Mouse (Mus musculus) ovary, postnatal 14 days (tissue): ENCODE measurements at regions not wholly inside any gene's neighbourhood (a gene's known extent, or its start where the extent isn't known, plus 50 kb on each side); places are given as distances from the start of the nearest gene placed in this dataset.

Experiments
- DNase-seq: peaks from one replicate; pipeline ENCODE4 v3.0.0; 2022; ENCODE audit warnings: low spot score

- DNase-seq: no peak
These were observed 516.1 kb downstream of the Gja1 start for GRCm38 (mm10) chr10:56893210-56893705.

DNA sequence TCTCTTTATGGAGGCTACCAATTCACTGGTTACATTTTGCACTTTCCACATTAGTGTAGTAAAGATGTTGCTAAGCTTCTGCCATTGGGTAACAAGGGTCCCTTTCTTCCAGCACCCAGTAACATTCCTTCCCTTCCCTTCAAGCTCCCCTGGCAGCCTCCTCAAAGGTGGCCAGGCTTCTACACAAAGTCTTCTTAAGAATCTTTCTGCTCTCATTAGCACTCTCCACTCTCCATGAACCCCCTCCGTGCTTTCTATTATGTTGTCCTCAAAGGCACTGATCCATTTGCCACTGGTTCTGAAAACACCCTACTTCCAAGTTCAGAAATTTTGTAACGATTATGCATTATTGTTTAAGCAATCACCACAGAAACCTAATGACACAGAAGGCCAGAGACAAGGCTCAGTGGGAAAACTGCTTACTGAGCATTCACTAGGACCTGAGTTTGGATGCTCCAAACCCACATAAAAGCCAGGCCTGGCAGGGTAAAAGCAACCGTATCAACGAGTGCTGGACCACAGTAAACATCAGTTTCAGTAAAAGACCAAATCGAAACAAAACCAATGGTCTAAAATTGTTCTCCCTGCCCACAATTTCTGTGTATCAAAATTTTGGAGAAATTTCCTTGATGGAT, 522.6 kb downstream of the Gja1 start:
- no peak for DNase-seq

DNA sequence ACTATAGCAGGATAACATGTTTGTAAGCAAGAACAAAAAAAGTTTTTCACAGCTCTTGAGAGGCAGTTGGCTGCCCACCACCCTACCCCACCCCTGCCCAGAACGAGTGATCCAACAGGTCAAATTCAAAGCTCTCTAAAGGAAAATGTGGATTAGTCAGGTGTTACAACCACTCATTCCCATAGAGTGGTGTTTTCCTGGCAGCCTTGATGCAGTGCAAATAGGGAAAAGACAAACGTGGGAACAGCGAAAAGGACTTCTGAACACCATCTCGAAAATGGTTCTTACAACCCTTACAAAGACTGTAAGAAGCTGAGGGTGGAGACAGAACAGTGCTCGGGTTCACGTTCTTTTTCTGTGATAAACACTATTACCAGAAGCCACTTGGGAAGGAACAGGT, 523.8 kb downstream of the Gja1 start:
- DNase-seq: no peak

- DNase-seq: no peak
These were observed 535.6 kb downstream of the Gja1 start for GRCm38 (mm10) chr10:56912711-56913110.

DNA sequence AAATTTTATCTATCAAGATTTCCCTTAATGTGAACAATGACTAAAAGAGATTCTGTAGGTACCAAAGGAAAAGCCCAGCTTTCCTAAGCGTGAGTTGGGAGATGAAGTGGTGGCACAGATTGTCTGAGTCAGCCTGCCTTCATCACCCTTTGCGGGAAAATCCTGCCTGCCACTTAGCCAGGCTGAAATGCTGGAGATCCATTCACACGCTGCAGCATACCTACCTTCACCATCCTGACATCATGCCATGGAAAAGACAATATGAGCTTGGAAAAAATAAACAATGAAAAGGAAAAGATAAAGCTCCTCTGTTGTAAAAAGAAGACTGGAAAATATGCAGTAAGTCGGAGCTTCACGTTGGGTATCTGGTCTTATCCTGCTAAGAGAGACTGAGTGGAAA, 537.0 kb downstream of the Gja1 start:
- no peak for DNase-seq

DNA sequence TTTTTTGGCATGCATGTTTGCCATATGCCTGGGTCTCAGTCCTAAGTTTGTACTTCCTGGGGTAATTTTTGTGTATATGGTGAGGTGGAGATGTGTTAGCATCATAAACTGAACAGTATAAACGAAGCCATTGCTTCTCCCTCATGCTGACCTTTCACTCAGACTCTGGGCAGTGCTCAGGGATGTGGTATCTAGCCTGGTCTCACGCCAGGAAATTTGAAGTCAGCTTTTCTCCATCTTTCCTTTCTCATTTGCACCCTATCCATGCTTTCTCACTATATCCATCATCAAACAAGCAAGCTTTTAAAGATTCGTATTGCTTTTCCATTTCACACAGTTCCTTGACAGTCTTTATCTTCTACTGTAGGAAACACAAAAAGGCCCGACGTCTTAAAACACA, 541.3 kb downstream of the Gja1 start:
- DNase-seq: no peak

- DNase-seq: peak; percentile 16
These were observed 543.9 kb downstream of the Gja1 start for GRCm38 (mm10) chr10:56920711-56921672.

GRCm38 (mm10) chr10:56935174-56935573, 551.0 kb upstream of the Hsf2 start:
- no peak for DNase-seq

GRCm38 (mm10) chr10:56941972-56942371, 544.2 kb upstream of the Hsf2 start:
- no peak for DNase-seq

- no peak for DNase-seq
These were observed 541.6 kb upstream of the Hsf2 start for GRCm38 (mm10) chr10:56944434-56945145.

DNA sequence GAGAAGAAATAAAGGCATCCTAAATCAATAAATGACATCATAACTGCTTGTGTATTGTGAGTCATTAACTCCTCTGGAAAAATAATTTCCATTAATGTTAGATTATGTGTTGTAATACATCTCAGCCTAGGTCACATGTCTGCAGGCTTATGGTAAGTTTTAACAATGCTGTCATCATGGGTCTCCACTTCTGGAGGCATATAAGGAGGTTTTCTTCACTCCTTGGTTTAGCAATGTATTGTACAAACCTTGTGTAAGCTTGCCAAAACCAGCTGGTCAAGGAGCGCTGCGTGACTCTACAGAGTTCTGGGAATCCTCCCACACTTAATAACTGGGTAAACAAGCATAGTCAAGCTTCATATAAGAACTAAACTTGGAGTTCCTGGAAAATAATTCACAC, 529.5 kb upstream of the Hsf2 start:
- no peak for DNase-seq

DNA sequence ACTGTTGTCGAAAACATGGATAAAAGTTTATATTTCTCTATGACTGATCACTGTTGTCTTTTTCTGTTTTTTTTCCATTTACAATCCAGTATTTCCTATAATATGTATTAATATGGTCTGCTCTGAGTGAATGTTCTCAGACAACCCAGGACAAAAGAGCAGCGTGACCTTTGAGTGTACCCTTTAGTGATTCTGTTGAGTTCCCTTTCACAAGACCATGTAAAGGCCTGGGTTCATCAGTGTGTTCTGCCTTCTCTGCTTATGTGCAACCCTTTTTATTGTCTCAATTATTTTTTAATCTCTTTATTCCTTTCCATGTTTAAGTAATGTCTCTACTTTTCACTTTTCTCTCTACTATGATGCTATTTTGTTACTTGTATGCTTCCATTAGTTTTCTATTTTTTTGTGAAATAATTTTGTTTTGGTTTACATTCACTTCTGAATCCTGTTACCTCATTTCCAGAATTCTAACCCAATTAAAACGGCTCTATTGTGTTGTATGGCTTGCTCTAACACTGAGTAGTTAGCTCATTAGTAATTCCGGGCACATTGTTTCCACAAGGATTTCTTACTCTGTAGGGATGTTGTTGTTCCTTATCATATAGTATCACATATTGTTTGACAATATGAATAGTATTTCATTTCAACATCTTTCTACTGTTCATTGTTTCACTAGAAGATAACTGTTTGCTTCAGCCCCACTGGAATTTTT, 523.9 kb upstream of the Hsf2 start:
- DNase-seq: no peak

DNA sequence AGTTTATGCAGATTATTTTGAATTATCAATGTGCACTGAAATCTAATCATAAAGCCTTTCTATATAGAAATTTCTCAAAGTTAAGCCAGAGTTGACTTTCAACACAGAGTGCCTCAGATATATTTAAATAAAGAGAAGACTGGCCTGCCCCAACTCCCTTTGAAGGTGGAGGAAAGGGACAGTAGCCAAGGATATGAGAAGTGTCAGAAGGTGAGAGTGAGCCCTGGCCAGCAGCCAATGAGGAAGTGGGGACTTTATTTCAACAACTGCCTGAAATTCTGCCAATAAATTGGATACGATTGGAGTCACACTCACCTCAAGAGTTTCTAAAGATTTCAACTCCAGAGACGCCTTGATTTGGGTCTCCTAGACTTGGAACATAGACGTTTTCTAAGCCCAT, 523.0 kb upstream of the Hsf2 start:
- DNase-seq: peak; percentile 10

DNA sequence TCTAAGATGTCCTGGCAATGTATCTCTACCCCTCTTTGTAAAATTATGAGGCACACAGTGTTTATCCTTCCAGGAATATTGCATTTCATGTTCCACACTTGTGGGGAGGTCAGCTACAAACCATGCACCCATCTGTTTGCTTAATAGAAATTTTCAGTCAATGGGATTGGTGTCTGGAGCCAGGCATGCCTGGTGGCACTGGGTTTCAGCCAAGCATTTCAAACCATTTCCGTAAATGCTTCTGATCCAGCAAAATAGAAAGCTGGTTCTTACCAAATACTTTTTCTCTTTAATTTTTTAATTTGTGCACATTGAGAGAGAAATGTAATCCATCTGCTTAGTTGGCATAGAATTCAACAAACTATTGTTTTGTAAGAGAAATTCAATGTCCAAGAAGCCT, 517.3 kb upstream of the Hsf2 start:
- DNase-seq: no peak

GRCm38 (mm10) chr10:56974812-56975211, 511.4 kb upstream of the Hsf2 start:
- no peak for DNase-seq

GRCm38 (mm10) chr10:56979601-56980000, 506.6 kb upstream of the Hsf2 start:
- DNase-seq: no peak

DNA sequence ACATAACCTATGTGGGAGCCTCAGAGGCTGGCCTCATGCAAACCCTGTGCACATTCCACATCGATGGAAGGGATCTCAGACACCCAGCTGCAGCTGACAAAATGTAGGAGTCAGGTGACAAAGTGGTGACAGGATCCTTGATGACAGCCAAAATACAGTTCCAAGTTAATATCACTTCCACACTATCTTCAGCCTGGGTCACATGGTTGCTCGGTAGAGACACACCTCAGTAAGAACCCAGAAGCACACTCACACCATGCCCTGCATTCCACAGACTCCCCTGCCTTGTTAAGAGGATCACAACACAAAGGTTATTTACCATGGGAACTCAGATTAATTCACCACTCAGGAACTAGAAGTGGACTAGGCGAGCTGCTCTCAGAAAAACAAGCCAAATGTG, 505.4 kb upstream of the Hsf2 start:
- no peak for DNase-seq

- DNase-seq: no peak
These were observed 503.5 kb upstream of the Hsf2 start for GRCm38 (mm10) chr10:56982526-56983190.

- no peak for DNase-seq
These were observed 491.2 kb upstream of the Hsf2 start for GRCm38 (mm10) chr10:56994969-56995368.

DNA sequence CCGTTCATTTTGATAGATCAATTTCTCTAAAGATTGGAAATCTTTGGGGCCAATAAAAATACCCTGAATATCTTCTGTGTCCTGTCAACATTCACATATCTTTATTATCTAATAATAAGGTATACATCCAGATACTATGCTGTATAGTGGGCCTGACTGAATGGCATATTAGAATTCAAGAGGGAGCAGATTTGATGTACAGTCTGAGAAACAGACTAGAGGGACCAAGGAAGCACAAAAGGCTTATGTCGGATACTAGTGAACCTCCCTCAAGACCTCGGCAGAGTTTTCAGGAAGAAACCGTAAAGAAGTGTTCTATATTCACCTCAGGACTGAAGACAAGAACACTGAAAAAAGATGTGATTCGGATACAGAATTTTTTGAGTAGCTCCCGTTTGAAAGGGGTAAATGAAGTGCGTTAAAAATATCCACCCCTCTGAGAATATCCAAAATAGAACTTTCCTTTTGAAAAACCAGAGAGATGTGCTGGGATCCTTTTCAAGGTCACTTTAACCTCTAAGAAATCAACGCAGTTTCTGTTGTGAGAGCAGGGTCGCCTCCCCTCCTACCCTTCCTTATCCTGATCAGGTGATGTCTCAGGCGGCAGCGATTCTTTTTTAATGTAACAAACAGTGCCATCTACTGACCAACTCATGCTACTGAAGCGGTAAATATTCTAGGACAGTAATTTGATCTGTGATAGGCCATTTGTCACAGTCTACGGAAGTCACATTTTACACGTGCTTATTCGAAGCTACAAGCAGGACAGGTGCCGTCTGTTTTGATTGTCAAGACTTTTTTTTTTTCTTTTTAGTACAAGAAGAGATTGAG, 485.1 kb upstream of the Hsf2 start:
- DNase-seq: peak; percentile 37

- no peak for DNase-seq
These were observed 484.5 kb upstream of the Hsf2 start for GRCm38 (mm10) chr10:57001723-57002110.
